Mouse (Mus musculus): ENCODE measurements around the gene Sec14l2.

Sec14l2 gene

GRCm38 (mm10) chr11:4122742-4123579 lies at the start of gene Sec14l2:
Gene Sec14l2 (minus strand): TSS chr11:4123415.
- in situ Hi-C loops (cut with MboI, MseI) = no loop called here

GRCm38 (mm10) chr11:4166467-4167090 lies 43.4 kb upstream of the Sec14l2 start:
- in situ Hi-C loops (cut with MboI, MseI) = no loop called here

GRCm38 (mm10) chr11:4164701-4165100 lies 41.5 kb upstream of the Sec14l2 start:
- in situ Hi-C loops (cut with MboI, MseI) = no loop called here

- in situ Hi-C loops (cut with MboI, MseI) = no loop called here
These were observed 37.7 kb upstream of the Sec14l2 start for GRCm38 (mm10) chr11:4160758-4161480.

- in situ Hi-C loops (cut with MboI, MseI) = no loop called here
These were observed 36.8 kb upstream of the Sec14l2 start, which contains the start of the genes Ccdc157 and Sf3a1 for GRCm38 (mm10) chr11:4159808-4160708. Gene Ccdc157 (minus strand): TSS chr11:4160293. Gene Sf3a1 (plus strand): TSS chr11:4160350.

GRCm38 (mm10) chr11:4158676-4159075 lies 35.5 kb upstream of the Sec14l2 start:
- in situ Hi-C loops (cut with MboI, MseI) = no loop called here

GRCm38 (mm10) chr11:4155641-4156040 lies 32.4 kb upstream of the Sec14l2 start:
- in situ Hi-C loops (cut with MboI, MseI) = no loop called here

GRCm38 (mm10) chr11:4153694-4154093 lies 30.5 kb upstream of the Sec14l2 start:
- in situ Hi-C loops (cut with MboI, MseI) = no loop called here

GRCm38 (mm10) chr11:4149886-4150285 lies 26.7 kb upstream of the Sec14l2 start:
- in situ Hi-C loops (cut with MboI, MseI) = no loop called here

GRCm38 (mm10) chr11:4148536-4149156 lies 25.4 kb upstream of the Sec14l2 start:
- in situ Hi-C loops (cut with MboI, MseI) = no loop called here

GRCm38 (mm10) chr11:4148120-4148519 lies 24.9 kb upstream of the Sec14l2 start:
- in situ Hi-C loops (cut with MboI, MseI) = no loop called here

- in situ Hi-C loops (cut with MboI, MseI) = no loop called here
These were observed 23.9 kb upstream of the Sec14l2 start for GRCm38 (mm10) chr11:4147098-4147497.

- in situ Hi-C loops (cut with MboI, MseI) = no loop called here
These were observed 23.2 kb upstream of the Sec14l2 start for GRCm38 (mm10) chr11:4146381-4146780.

GRCm38 (mm10) chr11:4143281-4144062 lies 20.3 kb upstream of the Sec14l2 start:
- in situ Hi-C loops (cut with MboI, MseI) = no loop called here

- in situ Hi-C loops (cut with MboI, MseI) = no loop called here
These were observed 19.1 kb upstream of the Sec14l2 start for GRCm38 (mm10) chr11:4142352-4142751.

GRCm38 (mm10) chr11:4141505-4141904 lies 18.3 kb upstream of the Sec14l2 start:
- in situ Hi-C loops (cut with MboI, MseI) = no loop called here

- in situ Hi-C loops (cut with MboI, MseI) = no loop called here
These were observed 15.7 kb upstream of the Sec14l2 start for GRCm38 (mm10) chr11:4138964-4139363.

- in situ Hi-C loops (cut with MboI, MseI) = no loop called here
These were observed 12.0 kb upstream of the Sec14l2 start, which contains the start of gene Rnf215 for GRCm38 (mm10) chr11:4134986-4135935. Gene Rnf215 (plus strand): TSS chr11:4135202.

- in situ Hi-C loops (cut with MboI, MseI) = no loop called here
These were observed 11.2 kb upstream of the Sec14l2 start for GRCm38 (mm10) chr11:4134400-4134799.

Measured in T-helper 2 cell (primary cell).